Mouse (Mus musculus): Measurements from ENCODE around the gene Palmd.

Palmd gene

DNA sequence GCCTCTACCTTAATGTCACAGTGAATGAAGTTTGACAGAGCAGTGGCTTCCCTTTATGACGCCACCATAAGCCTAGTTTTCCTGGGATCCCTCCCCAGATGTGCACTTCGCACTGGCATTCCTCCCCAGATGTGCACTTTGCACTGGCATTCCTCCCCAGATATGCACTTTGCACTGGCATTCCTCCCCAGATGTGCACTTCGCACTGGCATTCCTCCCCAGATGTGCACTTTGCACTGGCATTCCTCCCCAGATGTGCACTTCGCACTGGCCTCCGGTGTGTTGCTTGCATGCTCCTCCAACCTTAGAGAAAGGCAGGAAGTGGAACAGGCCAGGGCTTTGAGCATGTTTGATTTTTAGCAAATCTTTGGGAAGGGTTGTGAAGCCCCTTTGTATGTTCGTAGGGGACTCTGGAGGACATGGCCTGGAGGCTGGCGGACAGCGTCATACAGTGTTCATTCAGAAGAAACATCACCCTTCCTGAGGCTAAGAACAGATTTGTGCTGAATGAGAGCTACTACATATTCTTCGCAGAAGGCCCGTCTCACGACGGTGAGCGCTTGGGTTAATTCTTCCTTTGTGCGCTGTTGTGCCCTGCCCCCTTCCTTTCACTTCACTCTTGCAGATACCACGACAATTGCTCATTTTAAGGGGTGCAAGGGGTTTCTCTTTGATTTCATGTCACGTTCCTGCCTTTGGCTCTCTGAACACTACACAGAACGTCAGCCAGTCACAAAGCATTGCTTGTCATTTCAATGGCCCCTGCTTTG lies 77.2 kb downstream of the Palmd start:
- DNase-seq = peak; percentile 44 to 52

DNA sequence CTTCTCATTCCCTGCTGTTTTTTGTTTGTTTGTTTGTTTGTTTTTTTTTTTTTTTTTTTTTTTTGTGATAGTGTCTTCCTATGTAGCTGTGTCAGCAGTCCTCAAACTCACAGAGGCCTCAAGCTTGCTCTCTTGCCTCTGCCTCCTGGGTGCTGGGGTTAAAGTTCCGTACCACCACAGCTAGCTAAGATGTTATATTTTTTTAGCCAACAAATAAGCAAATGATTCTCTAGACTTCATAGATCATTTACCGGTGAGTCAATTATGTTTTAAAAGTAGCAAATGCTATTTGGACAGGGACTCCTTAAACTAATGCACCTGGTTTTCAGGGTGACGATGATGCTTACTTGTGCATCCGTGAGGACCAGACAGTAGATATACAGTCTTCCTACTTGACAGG lies 78.2 kb downstream of the Palmd start:
- DNase-seq = peak; percentile 46 to 79

DNA sequence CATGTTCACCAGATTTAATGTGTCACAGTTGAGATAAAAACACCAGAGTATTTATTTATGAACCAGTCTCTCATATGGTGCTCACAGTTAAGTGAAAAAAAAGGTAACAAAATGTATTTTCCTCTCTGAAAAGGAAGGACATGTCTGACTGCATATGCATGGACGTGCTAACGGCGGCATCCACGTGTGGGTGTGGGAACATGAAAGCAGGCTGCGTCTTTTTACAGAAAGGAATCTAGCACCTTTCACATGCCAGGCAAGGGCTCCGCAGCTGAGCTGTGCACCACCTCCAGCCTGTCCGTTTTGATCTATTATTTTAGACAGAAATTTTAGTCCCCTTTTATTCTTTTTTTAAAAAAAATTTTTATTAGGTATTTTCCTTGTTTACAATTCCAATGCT lies 79.4 kb downstream of the Palmd start:
- DNase-seq = no peak

DNA sequence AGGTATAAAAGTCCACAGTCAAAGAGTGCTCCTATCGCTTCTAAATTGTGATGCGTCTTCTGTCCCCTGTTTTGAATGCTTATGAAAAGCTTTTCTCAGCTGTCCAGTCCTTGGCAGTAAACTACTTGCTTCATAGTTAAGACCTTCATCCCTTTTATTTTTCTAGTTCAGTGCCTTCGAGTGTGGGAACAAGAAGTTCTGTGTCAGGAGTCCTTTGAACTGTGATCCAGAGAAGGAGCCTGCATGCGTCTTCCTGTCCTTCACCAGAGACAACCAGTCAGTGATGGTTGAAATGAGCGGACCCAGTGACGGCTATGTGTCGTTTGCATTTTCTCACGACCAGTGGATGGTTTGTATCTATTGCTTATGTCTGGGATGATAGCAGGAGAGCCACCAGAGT lies 83.8 kb downstream of the Palmd start:
- no peak for DNase-seq

DNA sequence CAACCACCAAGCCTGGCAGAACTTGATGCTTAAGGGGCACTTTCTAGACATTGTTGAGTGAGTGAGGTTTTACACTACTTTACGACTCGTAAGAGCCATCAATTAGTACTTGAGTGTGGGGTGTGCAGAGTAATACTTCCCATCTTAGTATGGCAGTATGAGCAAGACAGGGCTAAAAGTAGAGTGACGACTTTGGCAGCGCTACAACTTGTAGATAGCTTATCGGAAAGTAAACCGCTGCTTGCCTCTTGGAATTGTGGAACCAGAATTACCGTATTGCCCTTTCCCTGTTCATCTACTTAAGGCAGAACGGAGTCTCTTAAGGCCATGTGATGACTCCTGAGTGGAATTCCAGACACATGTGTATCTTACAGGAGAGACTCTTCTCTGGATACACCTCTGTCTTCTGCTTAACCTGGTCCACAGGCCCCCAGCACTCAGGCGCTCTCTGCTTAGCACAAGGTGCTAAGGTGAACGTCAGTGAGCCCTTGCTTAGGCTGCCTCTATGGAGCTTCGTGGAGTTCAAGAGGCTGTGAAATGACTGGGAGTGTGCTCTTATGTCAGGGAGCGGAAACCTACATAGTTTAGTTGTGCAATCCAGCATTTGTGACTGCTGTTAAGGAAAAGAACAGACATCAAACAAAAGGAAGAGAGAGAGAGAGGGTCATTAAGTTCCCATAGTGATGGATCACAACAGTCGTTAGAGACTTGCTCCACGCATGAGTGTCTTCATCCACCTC lies 86.4 kb downstream of the Palmd start:
- DNase-seq = no peak

DNA sequence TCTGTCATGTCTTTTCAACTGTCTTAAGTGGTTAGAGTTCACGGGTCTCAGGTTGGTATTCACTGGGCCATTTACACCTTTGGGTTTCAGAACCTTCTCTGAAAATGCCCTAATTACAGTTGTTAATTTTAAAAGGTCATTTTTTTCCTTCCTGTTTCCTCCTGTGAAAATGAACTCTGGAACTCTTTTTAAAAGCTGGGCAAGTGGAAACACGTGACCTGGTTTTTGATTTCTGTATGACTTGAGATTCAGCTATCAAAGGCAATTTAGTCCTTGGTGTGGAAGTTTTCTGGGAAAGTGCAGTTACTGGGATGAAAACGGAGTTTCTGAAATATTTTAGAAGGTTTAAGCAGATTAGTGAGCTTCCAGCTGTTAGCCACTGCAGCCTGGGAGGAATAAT lies 98.4 kb downstream of the Palmd start:
- peak in 1 of 2 experiments; percentile 35 for DNase-seq
